Mouse (Mus musculus) liver, embryonic 15.5 days (tissue): ENCODE data around the gene 1700092M07Rik. TPM values are rescaled to one million over a fixed set of nuclear protein-coding genes. Genes with fewer than 3 reads are reported as not detected.

Source experiments
- ATAC-seq: fragments of 200-750 bp; cut with Nextera tagmentation; 2 replicates; pipeline ENCODE4 v1.8.0; 2017; ENCODE audit warnings: moderate number of reproducible peaks, mild to moderate bottlenecking, moderate library complexity; ENCODE audit not compliant: insufficient read depth
- H3K27ac ChIP-seq: fragments of 300-500 bp; sonication (generic); replicated peaks from 2 replicates; pipeline ENCODE4 v1.5.1; 2015; ENCODE audit warnings: mild to moderate bottlenecking, inconsistent platforms
- H3K27me3 ChIP-seq: fragments of 300-500 bp; sonication (generic); 2 replicates; pipeline ENCODE4 v1.6.1; 2015; ENCODE audit warnings: mild to moderate bottlenecking, inconsistent platforms
- H3K36me3 ChIP-seq: fragments of 300-500 bp; sonication (generic); replicated peaks from 2 replicates; pipeline ENCODE4 v1.6.1; 2015; ENCODE audit warnings: moderate library complexity, mild to moderate bottlenecking, inconsistent platforms
- H3K4me1 ChIP-seq: fragments of 300-500 bp; sonication (generic); replicated peaks from 2 replicates; pipeline ENCODE4 v1.6.1; 2015; ENCODE audit warnings: inconsistent platforms
- H3K4me2 ChIP-seq: fragments of 300-500 bp; sonication (generic); 2 replicates; pipeline ENCODE4 v1.6.1; 2015; ENCODE audit warnings: moderate library complexity, mild to moderate bottlenecking, inconsistent platforms
- H3K4me3 ChIP-seq: fragments of 300-500 bp; sonication (generic); replicated peaks from 2 replicates; pipeline ENCODE4 v1.5.1; 2015; ENCODE audit warnings: mild to moderate bottlenecking, inconsistent platforms
- H3K9ac ChIP-seq: fragments of 300-500 bp; sonication (generic); 2 replicates; pipeline ENCODE4 v1.6.1; 2015; ENCODE audit warnings: moderate library complexity, mild to moderate bottlenecking, inconsistent platforms
- H3K9me3 ChIP-seq: fragments of 300-500 bp; sonication (generic); replicated peaks from 2 replicates; pipeline ENCODE4 v1.6.1; 2016; ENCODE audit warnings: inconsistent platforms
- WGBS: fragments of 180-500 bp; shearing (Covaris S2); methylation state at CpG from one replicate; pipeline ENCODE4 v1.1.7; 2015; ENCODE audit warnings: mixed read lengths; ENCODE audit not compliant: insufficient replicate concordance; 5-methylcytosine and 5-hydroxymethylcytosine counted together
- microRNA-seq: library from miRNA; unstranded; fragments of <30 nt; microRNA quantifications from one replicate; pipeline ENCODE4, GENCODE M21; 2016
- polyA plus RNA-seq: library from polyadenylated mRNA; unstranded; fragments of >200 nt; fragmentation: Nextera tagmentation; extraction: Ambion mirVana; gene quantifications from 2 replicates; pipeline ENCODE4 v1.2.1, GENCODE M21; 2015

1700092M07Rik gene
- polyA plus RNA-seq, 1 experiment from 2014 or later = 0.62 TPM

GRCm38 (mm10) chr19:8774086-8774835 lies 33.7 kb downstream of the 1700092M07Rik start, which contains the start of gene Tmem179b:
Gene Tmem179b, minus strand, starts transcription at chr19:8774467.
- H3K27ac ChIP-seq = peak within 1 kb of the TSS; percentile 99
- peak within 1 kb of the TSS; percentile 88 for H3K4me3 ChIP-seq
- WGBS = under 1% methylated on average over 68 of the region's 68 CpGs
- peak; percentile 88 for ATAC-seq
- no peaks in the 10 kb centered on the region for H3K9me3 ChIP-seq
- H3K4me1 ChIP-seq = peaks cover 51% of the 10 kb centered on the region
- H3K9ac ChIP-seq = peak within 1 kb of the TSS; percentile 97
- H3K4me2 ChIP-seq = peak within 1 kb of the TSS; percentile 92
- peaks cover 44% of the 10 kb centered on the region for H3K36me3 ChIP-seq
- H3K27me3 ChIP-seq = no peaks in the 10 kb centered on the region

GRCm38 (mm10) chr19:8774951-8775421 lies 34.5 kb downstream of the 1700092M07Rik start:
- 3% methylated on average over 20 of the region's 20 CpGs for WGBS
- no peak for ATAC-seq
- Histone ChIP-seq H3K4me1 (peaks cover 51% of the 10 kb centered on the region), H3K27ac (peak overlapping the region; percentile 99), H3K9me3 (no peaks in the 10 kb centered on the region), H3K36me3 (peaks cover 41% of the 10 kb centered on the region), H3K9ac (peak overlapping the region; percentile 97), H3K4me3 (peak overlapping the region; percentile 88), H3K27me3 (no peaks in the 10 kb centered on the region), H3K4me2 (peak overlapping the region; percentile 92)

DNA sequence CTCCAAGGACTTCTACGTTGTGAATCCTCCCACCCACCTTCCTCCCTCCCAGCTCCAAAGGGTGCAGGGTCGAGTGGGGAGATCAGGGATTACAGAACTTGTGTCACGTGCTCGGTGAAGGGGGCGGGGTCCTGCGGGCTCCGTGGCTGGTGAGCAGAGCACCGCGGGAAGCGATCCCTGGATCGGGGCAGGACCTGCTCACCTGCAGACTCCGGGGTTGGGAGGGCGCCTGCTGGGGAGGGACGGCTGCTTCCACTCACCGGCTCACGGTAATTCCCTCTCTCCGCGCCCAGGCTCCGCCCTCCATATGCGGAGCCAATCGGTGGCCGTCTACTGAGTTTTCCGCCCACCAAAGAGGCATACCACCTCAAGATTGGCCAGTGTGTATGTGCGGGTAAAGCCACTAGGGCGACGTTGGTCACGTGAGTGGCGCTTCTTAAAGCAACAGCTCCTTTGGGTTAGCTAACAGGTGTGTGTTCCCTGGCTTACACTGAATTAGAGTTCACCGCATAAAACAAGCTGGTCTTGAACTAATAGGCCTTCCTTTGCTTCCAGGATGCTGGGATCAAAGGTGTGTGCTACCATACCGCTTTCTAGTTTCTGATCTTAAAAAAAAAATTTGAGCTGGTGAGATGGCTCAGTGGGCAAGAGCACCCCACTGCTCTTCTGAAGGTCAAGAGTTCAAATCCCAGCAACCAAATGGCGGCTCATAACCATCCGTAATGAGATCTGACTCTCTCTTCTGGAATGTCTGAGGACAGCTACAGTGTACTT lies 45.7 kb downstream of the 1700092M07Rik start, which contains the start of gene Taf6l:
Taf6l (minus strand) TSS at position 410 of the 774 bp plus-strand sequence.
- Histone ChIP-seq H3K9me3 (no peaks in the 10 kb centered on the region), H3K9ac (peak within 1 kb of the TSS; percentile 82), H3K4me1 (peaks cover 24% of the 10 kb centered on the region), H3K4me2 (peak within 1 kb of the TSS; percentile 86), H3K27me3 (no peaks in the 10 kb centered on the region), H3K36me3 (peaks cover 32% of the 10 kb centered on the region), H3K27ac (peak within 1 kb of the TSS; percentile 89), H3K4me3 (peak within 1 kb of the TSS; percentile 89)
- peak; percentile 99 for ATAC-seq
- WGBS = under 1% methylated on average over 32 of the region's 32 CpGs

GRCm38 (mm10) chr19:8788521-8788920 lies 48.0 kb downstream of the 1700092M07Rik start:
- H3K27me3 ChIP-seq = no peaks in the 10 kb centered on the region
- no peaks in the 10 kb centered on the region for H3K9me3 ChIP-seq
- H3K27ac ChIP-seq = no peak overlapping the region
- H3K4me2 ChIP-seq = no peak overlapping the region
- WGBS = 48% methylated on average over 3 of the region's 3 CpGs
- no peak overlapping the region for H3K9ac ChIP-seq
- no peak for ATAC-seq
- H3K36me3 ChIP-seq = peaks cover 22% of the 10 kb centered on the region
- no peak overlapping the region for H3K4me3 ChIP-seq
- peaks cover 24% of the 10 kb centered on the region for H3K4me1 ChIP-seq

DNA sequence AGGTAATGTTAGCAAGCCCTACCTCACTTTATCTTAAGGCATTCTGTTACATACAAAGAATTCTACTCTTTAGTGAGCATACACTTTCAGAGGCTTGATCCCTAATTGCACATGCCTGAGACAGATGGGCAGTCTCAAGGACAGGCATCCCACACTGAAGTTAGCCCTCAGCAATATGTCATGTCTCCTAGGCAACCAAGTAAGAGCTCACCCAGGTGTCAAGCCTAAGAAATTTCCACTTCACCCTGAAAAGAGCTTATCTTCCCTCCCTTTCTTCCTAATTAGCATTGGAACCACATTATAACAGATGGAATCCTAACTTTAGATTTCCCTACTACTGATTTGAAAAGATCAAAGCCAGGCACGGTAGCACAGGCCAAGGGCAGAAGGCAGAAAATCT lies 48.7 kb downstream of the 1700092M07Rik start:
- Histone ChIP-seq H3K4me2 (no peak overlapping the region), H3K4me3 (no peak overlapping the region), H3K9ac (no peak overlapping the region), H3K36me3 (peaks cover 25% of the 10 kb centered on the region), H3K27ac (no peak overlapping the region), H3K27me3 (no peaks in the 10 kb centered on the region), H3K4me1 (peaks cover 24% of the 10 kb centered on the region), H3K9me3 (no peaks in the 10 kb centered on the region)
- ATAC-seq = no peak
- WGBS = 75% methylated on average over 1 of the region's 1 CpGs

DNA sequence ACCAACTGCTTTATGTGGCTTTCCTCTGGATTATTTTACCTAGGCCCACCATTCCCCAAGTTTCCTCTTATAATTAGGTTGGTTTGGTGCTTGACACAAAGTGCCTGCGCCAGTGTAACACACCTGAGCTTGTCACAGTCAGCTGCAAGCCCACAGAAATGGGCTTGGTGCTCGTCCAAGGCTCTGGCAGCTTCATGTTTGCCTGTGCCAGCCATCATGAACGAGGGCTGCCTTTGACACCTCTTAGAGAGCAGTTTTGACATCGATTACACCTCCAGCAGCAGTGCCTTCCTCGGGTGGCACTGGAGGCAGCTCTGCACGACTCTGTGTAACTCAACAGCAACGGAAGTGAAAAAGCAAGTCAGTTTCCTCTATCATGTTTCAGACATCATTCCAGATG lies 49.7 kb downstream of the 1700092M07Rik start:
- 64% methylated on average over 7 of the region's 7 CpGs for WGBS
- Histone ChIP-seq H3K9ac (no peak overlapping the region), H3K4me1 (peaks cover 15% of the 10 kb centered on the region), H3K27ac (no peak overlapping the region), H3K36me3 (peaks cover 35% of the 10 kb centered on the region), H3K4me3 (no peak overlapping the region), H3K27me3 (no peaks in the 10 kb centered on the region), H3K4me2 (no peak overlapping the region), H3K9me3 (no peaks in the 10 kb centered on the region)
- ATAC-seq = no peak

Small RNAs within 50 kb of the gene (microRNA-seq; reads per million reads assigned to microRNA genes)
- 1.0 reads per million for gene Mir6992

Other genes starting within 250 kb of the 1700092M07Rik start
- gene Slc22a8, start 149.5 kb upstream of the 1700092M07Rik start, polyA plus RNA-seq = 2.1 and 2.3 TPM in 2 replicates
- gene Slc22a6, start 122.7 kb upstream of the 1700092M07Rik start, polyA plus RNA-seq = 0.02 TPM in 1 of 2 replicates, not detected in the other
- 0.02 TPM in 1 of 2 replicates, not detected in the other for gene Chrm1, start 76.9 kb upstream of the 1700092M07Rik start, polyA plus RNA-seq
- gene Slc3a2, start 17.3 kb upstream of the 1700092M07Rik start, polyA plus RNA-seq = 124 and 132 TPM in 2 replicates
- 48.8 and 53.0 TPM in 2 replicates for gene Wdr74, start 4.9 kb upstream of the 1700092M07Rik start, polyA plus RNA-seq
- 53.5 and 53.8 TPM in 2 replicates for gene Stx5a, start 695 bp downstream of the 1700092M07Rik start, polyA plus RNA-seq
- 81.2 and 91.6 TPM in 2 replicates for gene Nxf1, start 16.4 kb downstream of the 1700092M07Rik start, polyA plus RNA-seq
- gene Tmem223, start 30.3 kb downstream of the 1700092M07Rik start, polyA plus RNA-seq = 53.8 and 57.3 TPM in 2 replicates
- gene Tmem179b, start 33.7 kb downstream of the 1700092M07Rik start, polyA plus RNA-seq = 90.5 and 96.9 TPM in 2 replicates
- 13.2 and 15.4 TPM in 2 replicates for gene Taf6l, start 45.7 kb downstream of the 1700092M07Rik start, polyA plus RNA-seq
- 55.5 and 65.7 TPM in 2 replicates for gene Polr2g, start 57.9 kb downstream of the 1700092M07Rik start, polyA plus RNA-seq
- 1.2 and 1.3 TPM in 2 replicates for gene Zbtb3, start 61.8 kb downstream of the 1700092M07Rik start, polyA plus RNA-seq
- 22.4 and 22.5 TPM in 2 replicates for gene Ttc9c, start 78.6 kb downstream of the 1700092M07Rik start, polyA plus RNA-seq
- gene Hnrnpul2, start 79.3 kb downstream of the 1700092M07Rik start, polyA plus RNA-seq = 2.2 and 2.6 TPM in 2 replicates
- gene AC129217.1, start 89.1 kb downstream of the 1700092M07Rik start, polyA plus RNA-seq = not detected in 2 replicates
- gene Bscl2, start 96.7 kb downstream of the 1700092M07Rik start, polyA plus RNA-seq = 29.8 and 33.1 TPM in 2 replicates
- 0.43 and 0.50 TPM in 2 replicates for gene Gng3, start 98.5 kb downstream of the 1700092M07Rik start, polyA plus RNA-seq
- 0.15 TPM in 2 replicates for gene Lrrn4cl, start 110.0 kb downstream of the 1700092M07Rik start, polyA plus RNA-seq
- 90.4 and 96.5 TPM in 2 replicates for gene Ubxn1, start 130.8 kb downstream of the 1700092M07Rik start, polyA plus RNA-seq
- gene Uqcc3, start 140.2 kb downstream of the 1700092M07Rik start, polyA plus RNA-seq = 29.6 and 29.8 TPM in 2 replicates
- gene Lbhd1, start 143.0 kb downstream of the 1700092M07Rik start, polyA plus RNA-seq = 22.5 and 42.9 TPM in 2 replicates
- gene Gm49403, start 143.2 kb downstream of the 1700092M07Rik start, polyA plus RNA-seq = not detected in 2 replicates
- gene 1810009A15Rik, start 148.1 kb downstream of the 1700092M07Rik start, polyA plus RNA-seq = 46.8 and 49.0 TPM in 2 replicates
- 0.29 TPM in 1 of 2 replicates, not detected in the other for gene Gm49416, start 148.2 kb downstream of the 1700092M07Rik start, polyA plus RNA-seq
- 21.6 and 26.2 TPM in 2 replicates for gene Ints5, start 152.3 kb downstream of the 1700092M07Rik start, polyA plus RNA-seq
- 44.8 and 49.6 TPM in 2 replicates for gene Ganab, start 157.4 kb downstream of the 1700092M07Rik start, polyA plus RNA-seq
- 20.6 and 25.8 TPM in 2 replicates for gene B3gat3, start 179.7 kb downstream of the 1700092M07Rik start, polyA plus RNA-seq
- 2.8 TPM in 2 replicates for gene Rom1, start 188.6 kb downstream of the 1700092M07Rik start, polyA plus RNA-seq
- gene Eml3, start 188.8 kb downstream of the 1700092M07Rik start, polyA plus RNA-seq = 13.1 and 14.6 TPM in 2 replicates
- gene Mta2, start 201.2 kb downstream of the 1700092M07Rik start, polyA plus RNA-seq = 79.0 and 85.9 TPM in 2 replicates
- 13.7 and 14.6 TPM in 2 replicates for gene Tut1, start 213.1 kb downstream of the 1700092M07Rik start, polyA plus RNA-seq
- gene Eef1g, start 226.3 kb downstream of the 1700092M07Rik start, polyA plus RNA-seq = 177 and 180 TPM in 2 replicates
- 2.5 and 3.0 TPM in 2 replicates for gene Ahnak, start 248.6 kb downstream of the 1700092M07Rik start, polyA plus RNA-seq